Mouse (Mus musculus) neural tube, embryonic 15.5 days (tissue): ENCODE results near the gene Osm. TPM values are rescaled to one million over a fixed set of nuclear protein-coding genes. Genes with fewer than 3 reads are reported as not detected.

Source experiments
- ATAC-seq: fragments of 200-750 bp; cut with Nextera tagmentation; 2 replicates; pipeline ENCODE4 v1.8.0; 2017; ENCODE audit warnings: mild to moderate bottlenecking, moderate TSS enrichment, moderate library complexity; ENCODE audit not compliant: low FRiP score
- H3K27ac ChIP-seq: fragments of 300-500 bp; sonication (generic); replicated peaks from 2 replicates; pipeline ENCODE4 v1.5.1; 2015; ENCODE audit warnings: mild to moderate bottlenecking, inconsistent platforms
- H3K27me3 ChIP-seq: fragments of 300-500 bp; sonication (generic); replicated peaks from 2 replicates; pipeline ENCODE4 v1.6.1; 2015; ENCODE audit warnings: inconsistent platforms
- H3K36me3 ChIP-seq: fragments of 300-500 bp; sonication (generic); 2 replicates; pipeline ENCODE4 v1.6.1; 2015; ENCODE audit warnings: inconsistent platforms
- H3K4me1 ChIP-seq: fragments of 300-500 bp; sonication (generic); 2 replicates; pipeline ENCODE4 v1.6.1; 2015; ENCODE audit warnings: inconsistent platforms
- H3K4me2 ChIP-seq: fragments of 300-500 bp; sonication (generic); 2 replicates; pipeline ENCODE4 v1.6.1; 2015; ENCODE audit warnings: inconsistent platforms, mild to moderate bottlenecking, moderate library complexity
- H3K4me3 ChIP-seq: fragments of 300-500 bp; sonication (generic); replicated peaks from 2 replicates; pipeline ENCODE4 v1.5.1; 2015; ENCODE audit warnings: mild to moderate bottlenecking, inconsistent platforms
- H3K9ac ChIP-seq: fragments of 300-500 bp; sonication (generic); replicated peaks from 2 replicates; pipeline ENCODE4 v1.6.1; 2015; ENCODE audit warnings: mild to moderate bottlenecking, inconsistent platforms
- H3K9me3 ChIP-seq: fragments of 300-500 bp; sonication (generic); replicated peaks from 2 replicates; pipeline ENCODE4 v1.6.1; 2016; ENCODE audit warnings: inconsistent platforms
- WGBS: fragments of 180-500 bp; shearing (Covaris S2); methylation state at CpG from one replicate; pipeline ENCODE4 v1.1.7; 2015; ENCODE audit warnings: mixed read lengths; 5-methylcytosine and 5-hydroxymethylcytosine counted together
- polyA plus RNA-seq: library from polyadenylated mRNA; unstranded; fragments of >200 nt; fragmentation: Nextera tagmentation; extraction: Ambion mirVana; gene quantifications from 2 replicates; pipeline ENCODE4 v1.2.1, GENCODE M21; 2015

Osm gene
- polyA plus RNA-seq, 1 experiment from 2014 or later, result not detected

DNA sequence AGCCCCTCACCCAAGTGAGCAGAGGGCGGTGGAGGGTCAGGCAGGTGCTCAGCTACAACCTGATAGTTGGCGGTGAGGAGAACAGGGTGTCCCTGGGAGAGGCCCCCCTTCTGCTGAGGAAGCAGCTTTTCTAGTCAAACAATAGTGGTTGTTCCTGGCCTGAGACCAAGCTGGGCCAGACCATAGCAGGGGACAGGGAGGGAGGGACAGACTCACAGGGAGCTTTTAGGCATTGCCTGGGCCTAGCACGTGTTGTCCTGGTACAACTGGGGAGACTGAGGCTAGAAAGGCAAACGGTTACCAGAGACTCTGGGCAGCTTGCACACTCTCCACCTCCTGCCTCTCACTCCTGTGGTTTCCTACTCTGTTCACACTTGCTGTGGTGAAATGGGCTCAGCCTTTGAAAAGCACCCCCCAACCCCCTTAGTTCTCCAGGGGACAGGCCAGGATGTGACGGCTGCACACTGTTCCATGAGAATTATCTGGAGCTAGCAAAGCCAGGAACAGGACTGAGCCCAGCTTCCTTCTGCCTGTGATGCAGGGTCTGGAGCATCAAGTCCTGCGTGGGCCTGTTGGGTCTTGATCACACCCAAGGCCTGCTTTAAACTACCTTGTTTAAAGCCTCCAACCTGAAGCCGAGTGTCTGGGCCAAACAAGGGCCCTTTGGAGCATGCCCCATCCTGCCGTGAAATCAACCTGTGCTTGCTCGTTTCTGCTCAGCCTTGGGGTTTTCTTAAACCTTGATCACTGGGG, 19.8 kb upstream of the Osm start:
- Histone ChIP-seq H3K27ac (0 out of 2 replicates have a peak overlapping the region, but pooled peaks have one; percentile 28), H3K4me3 (no peak overlapping the region), H3K9ac (no peak overlapping the region), H3K9me3 (no peaks in the 10 kb centered on the region), H3K4me2 (no peak overlapping the region), H3K36me3 (peaks cover 37% of the 10 kb centered on the region), H3K4me1 (peaks cover 17% of the 10 kb centered on the region), H3K27me3 (peaks cover 27% of the 10 kb centered on the region)
- ATAC-seq, result no peak
- 84% methylated on average over 9 of the region's 9 CpGs for WGBS

DNA sequence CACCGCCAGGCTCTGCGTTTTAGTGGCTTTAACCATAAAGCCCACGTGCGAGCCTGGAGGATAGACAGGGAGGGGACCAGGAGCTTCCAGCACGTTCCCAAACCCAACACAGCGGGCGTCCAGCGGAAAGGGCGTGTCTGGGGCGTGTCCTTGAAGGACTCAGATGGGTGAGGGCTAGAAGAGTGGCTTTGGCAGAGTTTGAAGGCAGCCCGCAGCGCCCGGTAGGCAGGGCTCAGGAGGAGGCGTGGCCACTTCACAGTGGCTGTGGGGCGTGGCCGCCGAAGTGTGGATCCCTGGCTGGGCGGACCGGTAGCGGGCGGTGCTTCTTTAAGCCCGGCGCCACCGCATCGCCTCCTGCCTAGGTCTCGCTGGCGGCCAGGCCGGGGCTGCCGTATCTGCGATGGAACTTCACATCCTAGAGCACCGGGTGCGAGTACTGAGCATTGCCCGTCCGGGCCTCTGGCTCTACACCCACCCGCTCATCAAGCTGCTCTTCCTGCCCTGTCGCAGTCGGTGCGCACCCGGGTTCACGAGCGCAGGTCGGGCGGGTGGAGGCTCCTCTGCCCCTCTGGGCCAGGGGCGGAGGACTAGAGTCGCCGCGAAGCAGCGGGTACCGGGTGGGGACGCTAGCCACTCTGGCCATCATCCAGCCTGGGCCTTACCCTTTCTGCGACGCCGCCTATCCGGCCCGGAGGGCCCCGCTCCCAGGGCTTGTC, 18.1 kb upstream of the Osm start, which contains the start of gene Castor1:
Gene Castor1, plus strand, starts transcription at position 312 of the 716 bp plus-strand sequence.
- no peaks in the 10 kb centered on the region for H3K9me3 ChIP-seq
- peaks cover 27% of the 10 kb centered on the region for H3K27me3 ChIP-seq
- peak within 1 kb of the TSS; percentile 45 for H3K9ac ChIP-seq
- peak within 1 kb of the TSS; percentile 45 for H3K4me3 ChIP-seq
- peak within 1 kb of the TSS; percentile 83 for H3K4me2 ChIP-seq
- H3K27ac ChIP-seq, result no peak within 1 kb of the TSS
- ATAC-seq, result peak; percentile 68
- peaks cover 17% of the 10 kb centered on the region for H3K4me1 ChIP-seq
- 1% methylated on average over 55 of the region's 56 CpGs for WGBS
- H3K36me3 ChIP-seq, result peaks cover 24% of the 10 kb centered on the region

DNA sequence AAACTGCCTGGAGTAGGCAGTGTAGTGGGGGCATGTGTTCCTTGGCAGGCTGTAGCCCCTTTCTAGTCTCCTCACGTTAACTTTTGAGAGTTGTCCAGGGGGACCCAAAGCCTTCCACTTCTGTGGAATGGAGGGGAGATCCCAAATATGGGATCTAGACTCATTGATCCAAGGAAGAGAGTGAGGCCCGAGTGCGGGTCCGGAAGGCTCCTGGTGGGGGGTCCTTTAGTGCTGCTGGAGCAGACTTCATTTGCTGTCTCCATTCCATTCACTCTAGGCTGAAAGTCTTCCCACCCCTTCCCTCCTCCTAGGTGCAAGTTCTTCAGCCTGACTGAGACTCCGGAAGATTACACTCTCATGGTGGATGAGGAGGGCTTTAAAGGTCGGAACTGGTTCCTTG, 17.6 kb upstream of the Osm start:
- H3K36me3 ChIP-seq, result peaks cover 19% of the 10 kb centered on the region
- H3K27me3 ChIP-seq, result peaks cover 27% of the 10 kb centered on the region
- peak overlapping the region; percentile 45 for H3K9ac ChIP-seq
- ATAC-seq, result peak; percentile 6; the same call in 1 of the 2 replicates
- peak overlapping the region; percentile 45 for H3K4me3 ChIP-seq
- H3K27ac ChIP-seq, result no peak overlapping the region
- peaks cover 17% of the 10 kb centered on the region for H3K4me1 ChIP-seq
- H3K4me2 ChIP-seq, result peak overlapping the region; percentile 83
- 4% methylated on average over 6 of the region's 6 CpGs for WGBS
- no peaks in the 10 kb centered on the region for H3K9me3 ChIP-seq

DNA sequence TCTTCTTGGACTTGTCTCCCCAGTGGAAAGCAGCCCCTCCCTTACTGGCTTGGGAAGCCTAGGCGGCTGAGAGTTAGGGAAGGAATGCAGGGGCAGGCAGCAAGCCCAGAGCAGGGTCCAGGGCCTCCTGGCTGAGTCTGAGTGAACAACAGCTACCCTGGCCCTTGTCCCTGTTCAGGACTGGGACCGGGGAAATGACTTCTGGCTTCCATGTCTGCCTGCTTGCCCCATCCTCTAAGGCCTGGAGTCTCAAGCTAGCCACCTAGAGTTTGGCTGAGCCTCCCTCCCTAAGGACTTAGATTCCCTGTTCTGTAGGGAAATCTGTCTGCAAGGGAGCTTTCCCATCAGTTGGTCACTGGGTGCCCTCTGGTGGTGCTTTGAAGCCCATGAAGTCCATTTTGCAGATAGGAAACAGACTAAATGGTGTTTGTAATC, 16.9 kb upstream of the Osm start:
- peaks cover 17% of the 10 kb centered on the region for H3K4me1 ChIP-seq
- H3K27me3 ChIP-seq, result peaks cover 27% of the 10 kb centered on the region
- 0 out of 2 replicates have a peak overlapping the region, but pooled peaks have one; percentile 13 for H3K27ac ChIP-seq
- peaks cover 12% of the 10 kb centered on the region for H3K36me3 ChIP-seq
- no peaks in the 10 kb centered on the region for H3K9me3 ChIP-seq
- ATAC-seq, result no peak
- 24% methylated on average over 2 of the region's 2 CpGs for WGBS
- no peak overlapping the region for H3K9ac ChIP-seq
- H3K4me2 ChIP-seq, result peak overlapping the region; percentile 83; the same call in 1 of the 2 replicates
- no peak overlapping the region for H3K4me3 ChIP-seq

DNA sequence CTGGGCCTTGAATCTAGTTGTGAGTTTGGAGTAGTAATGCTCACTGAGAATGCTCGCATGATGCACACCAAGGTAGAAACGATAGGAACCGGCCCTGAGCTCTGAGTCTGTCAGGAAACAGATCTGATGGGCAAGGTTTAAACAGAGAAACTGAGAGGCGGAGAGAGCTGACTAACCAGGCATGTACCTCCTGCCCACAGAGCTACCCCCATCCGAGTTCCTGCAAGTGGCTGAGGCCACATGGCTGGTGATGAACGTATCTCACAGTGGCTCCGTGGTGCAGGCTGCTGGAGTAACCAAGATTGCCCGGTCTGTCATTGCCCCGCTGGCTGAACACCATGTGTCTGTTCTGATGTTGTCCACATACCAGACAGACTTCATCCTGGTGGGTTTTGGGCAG, 16.3 kb upstream of the Osm start:
- ATAC-seq, result no peak
- H3K9me3 ChIP-seq, result no peaks in the 10 kb centered on the region
- WGBS, result 64% methylated on average over 9 of the region's 9 CpGs

DNA sequence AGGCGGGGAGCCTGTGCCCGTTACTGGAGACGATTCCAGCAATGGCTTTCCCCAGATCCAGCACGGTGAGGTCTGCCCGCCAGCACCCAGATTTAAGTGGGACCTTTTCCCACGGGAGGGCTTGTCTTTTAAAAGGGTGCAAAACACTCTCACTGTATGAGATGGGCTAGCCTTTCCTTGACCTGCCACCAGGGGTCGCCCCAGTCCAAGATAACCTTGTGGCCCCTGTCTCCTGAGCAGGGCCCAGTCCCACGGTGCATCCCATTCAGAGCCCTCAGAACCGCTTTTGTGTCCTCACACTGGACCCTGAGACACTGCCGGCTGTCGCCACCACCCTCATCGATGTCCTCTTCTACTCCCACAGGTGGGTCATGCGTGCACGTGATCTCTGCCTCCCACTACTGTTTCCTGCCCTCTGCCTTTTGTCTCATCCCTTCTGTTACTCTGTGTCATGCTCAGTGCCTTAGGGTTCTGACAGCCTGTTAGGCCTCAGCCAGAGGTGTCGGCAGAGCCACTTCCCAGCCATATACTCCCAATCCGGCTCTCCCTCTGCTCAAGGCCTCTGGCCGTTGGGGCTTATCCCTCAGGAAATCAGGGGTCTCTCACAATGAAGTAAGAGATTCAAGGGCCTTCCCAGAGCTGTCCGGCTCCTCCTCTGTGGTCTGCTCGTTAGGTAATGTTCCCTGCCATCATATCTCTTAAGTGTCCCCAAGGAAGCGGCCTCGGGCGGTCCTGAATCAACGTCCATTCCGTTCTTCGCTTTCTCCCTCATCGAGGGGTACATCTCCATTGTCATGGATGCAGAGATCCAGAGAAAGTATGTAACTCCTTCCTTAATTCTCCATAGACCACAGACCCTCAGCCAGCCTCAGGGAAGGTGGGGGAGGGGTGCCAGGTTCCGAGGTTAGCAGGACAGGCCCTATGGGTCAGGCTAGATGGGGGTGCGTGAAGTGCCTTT, 15.5 kb upstream of the Osm start:
- H3K27ac ChIP-seq, result no peak overlapping the region
- H3K4me2 ChIP-seq, result no peak overlapping the region
- no peak overlapping the region for H3K9ac ChIP-seq
- 54% methylated on average over 28 of the region's 28 CpGs for WGBS
- no peaks in the 10 kb centered on the region for H3K36me3 ChIP-seq
- H3K4me3 ChIP-seq, result no peak overlapping the region
- no peak for ATAC-seq
- peaks cover 17% of the 10 kb centered on the region for H3K4me1 ChIP-seq
- no peaks in the 10 kb centered on the region for H3K9me3 ChIP-seq
- peaks cover 27% of the 10 kb centered on the region for H3K27me3 ChIP-seq

More for the DNA sequence above, 16.3 kb upstream of the Osm start:
- Histone ChIP-seq H3K27me3 (peaks cover 27% of the 10 kb centered on the region), H3K4me2 (no peak overlapping the region), H3K9ac (no peak overlapping the region), H3K4me1 (peaks cover 17% of the 10 kb centered on the region), H3K36me3 (peaks cover 6% of the 10 kb centered on the region), H3K4me3 (no peak overlapping the region), H3K27ac (no peak overlapping the region)

DNA sequence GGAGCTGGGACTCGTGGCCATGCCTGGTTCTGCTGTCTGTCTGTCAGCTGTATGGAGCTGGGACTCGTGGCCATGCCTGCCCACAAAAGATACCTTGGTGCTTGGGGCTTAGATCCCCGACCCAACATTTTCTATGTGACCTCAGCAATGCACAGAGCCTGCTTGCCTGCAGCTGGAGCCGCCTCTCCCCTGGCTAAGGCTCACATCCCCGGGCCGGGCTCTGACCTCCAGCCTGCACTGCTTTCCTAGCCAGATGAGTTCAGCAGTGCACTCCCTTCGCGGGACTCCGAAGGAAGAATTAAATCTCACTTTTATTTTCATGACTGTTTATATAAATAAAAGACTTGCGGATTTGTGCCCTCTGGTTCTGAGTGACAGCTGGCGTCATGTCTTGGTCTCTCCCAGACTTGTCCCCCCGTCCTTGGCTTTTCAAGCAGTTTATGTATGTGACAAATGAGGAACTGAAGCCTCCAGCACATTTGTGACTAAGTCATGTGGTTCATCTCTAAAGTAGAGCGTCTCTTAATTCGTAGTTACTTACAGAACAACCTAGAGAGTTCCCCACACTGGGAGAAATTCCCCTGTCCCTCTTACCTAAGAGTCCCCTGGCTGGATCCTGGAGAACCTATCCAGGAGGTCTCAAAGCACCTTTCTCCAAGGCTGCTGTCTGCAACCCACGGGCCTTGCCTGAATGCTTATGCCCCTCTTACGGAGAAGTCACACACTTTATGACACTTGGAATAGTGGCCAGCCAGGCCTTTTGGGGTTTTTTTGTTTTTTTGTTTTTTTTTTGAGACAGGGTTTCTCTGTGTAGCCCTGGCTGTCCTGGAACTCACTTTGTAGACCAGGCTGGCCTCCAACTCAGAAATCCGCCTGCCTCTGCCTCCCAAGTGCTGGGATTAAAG, 13.9 kb upstream of the Osm start:
- Histone ChIP-seq H3K4me1 (peaks cover 17% of the 10 kb centered on the region), H3K4me2 (no peak overlapping the region), H3K36me3 (no peaks in the 10 kb centered on the region), H3K9ac (no peak overlapping the region), H3K9me3 (no peaks in the 10 kb centered on the region), H3K27me3 (peaks cover 27% of the 10 kb centered on the region), H3K4me3 (no peak overlapping the region), H3K27ac (no peak overlapping the region)
- WGBS, result 83% methylated on average over 17 of the region's 17 CpGs
- ATAC-seq, result no peak

DNA sequence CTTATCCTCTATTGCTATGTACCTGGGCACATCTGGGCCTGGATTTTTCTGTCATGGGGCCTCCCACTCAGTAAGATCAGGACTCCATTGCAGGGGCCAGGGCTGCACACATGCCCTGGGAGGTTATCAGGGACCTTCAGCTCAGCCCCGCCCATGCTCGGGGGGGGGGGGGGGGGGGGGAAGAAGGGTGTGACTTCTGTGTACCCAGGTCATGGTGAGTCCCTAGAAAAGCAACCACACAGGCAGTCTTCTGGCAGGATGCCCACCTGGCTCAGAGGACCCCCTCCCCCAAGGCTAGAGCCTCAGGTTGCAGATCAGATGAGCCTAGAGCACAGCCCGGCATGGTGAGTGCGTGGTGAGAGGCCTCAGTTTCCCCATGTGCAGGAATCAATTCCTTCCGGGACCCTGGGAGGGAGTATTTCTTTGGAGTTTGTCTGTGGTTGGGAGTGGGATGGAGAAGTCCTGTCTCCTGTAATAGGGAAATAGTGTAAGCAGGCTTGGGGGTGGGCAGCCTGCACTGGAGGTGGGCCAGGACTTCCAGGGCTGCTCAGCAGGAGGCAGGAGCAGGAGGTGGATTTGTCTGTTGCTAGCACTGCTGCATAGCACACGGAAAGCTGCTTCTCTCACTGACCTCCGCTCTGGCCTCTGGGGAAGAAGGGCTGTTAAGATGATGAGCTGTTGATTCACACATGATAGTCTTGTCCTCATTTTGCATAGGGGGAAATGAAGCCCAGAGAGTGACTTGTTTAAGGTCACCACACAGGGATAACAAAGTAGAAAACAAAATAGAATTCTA, 12.6 kb upstream of the Osm start:
- 45% methylated on average over 5 of the region's 7 CpGs for WGBS
- no peak for ATAC-seq
- H3K4me2 ChIP-seq, result no peak overlapping the region

DNA sequence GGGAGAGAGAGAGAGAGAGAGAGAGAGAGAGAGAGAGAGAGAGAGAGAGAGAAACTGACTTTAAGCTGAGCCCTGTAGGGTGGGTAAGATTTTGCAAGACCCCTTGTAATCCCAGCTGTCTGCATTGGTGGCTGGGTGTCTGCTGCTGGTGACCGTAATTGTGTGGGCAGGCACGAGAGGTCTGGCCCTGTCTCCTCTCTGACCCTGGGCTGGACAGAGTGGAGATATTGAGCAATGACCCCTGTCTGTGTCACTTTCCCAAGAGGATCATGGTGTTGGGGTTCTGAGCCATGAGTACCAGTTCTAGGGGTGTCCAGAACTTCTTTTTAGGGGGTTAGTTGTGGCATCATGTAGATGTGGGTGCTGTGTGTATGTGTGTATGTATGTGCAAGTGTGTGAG, 12.0 kb upstream of the Osm start:
- Histone ChIP-seq H3K4me3 (no peak overlapping the region), H3K27me3 (peaks cover 9% of the 10 kb centered on the region), H3K4me2 (no peak overlapping the region), H3K9me3 (no peaks in the 10 kb centered on the region), H3K4me1 (peaks cover 3% of the 10 kb centered on the region; the same call in 1 of the 2 replicates), H3K27ac (no peak overlapping the region), H3K9ac (no peak overlapping the region), H3K36me3 (no peaks in the 10 kb centered on the region)
- ATAC-seq, result no peak
- 50% methylated on average over 2 of the region's 2 CpGs for WGBS

More for the DNA sequence above, 12.6 kb upstream of the Osm start:
- Histone ChIP-seq H3K27ac (no peak overlapping the region), H3K9ac (no peak overlapping the region), H3K4me1 (peaks cover 7% of the 10 kb centered on the region; the same call in 1 of the 2 replicates), H3K9me3 (no peaks in the 10 kb centered on the region), H3K4me3 (no peak overlapping the region), H3K36me3 (no peaks in the 10 kb centered on the region), H3K27me3 (peaks cover 15% of the 10 kb centered on the region)
